Mouse (Mus musculus) liver, embryonic 14.5 days (tissue): Measurements from ENCODE around the gene Pck2. TPM values are rescaled to one million over a fixed set of nuclear protein-coding genes. Genes with fewer than 3 reads are reported as not detected.
A peak's percentile ranks its signal among the peaks of the same experiment; 100 is the strongest.

ENCODE experiments used
- ATAC-seq: fragments of 200-750 bp; cut with Nextera tagmentation; 2 replicates; pipeline ENCODE4 v1.8.0; 2017; ENCODE audit warnings: moderate number of reproducible peaks, mild to moderate bottlenecking, moderate library complexity; ENCODE audit not compliant: insufficient read depth
- DNase-seq, 3 experiments: peaks; one replicate each; pipeline ENCODE4 v3.0.0-alpha.2; 2012 to 2013; ENCODE audit warnings: low read depth in 3 of 3, low spot score in 3 of 3
- H3K27ac ChIP-seq: fragments of 300-500 bp; sonication (generic); 2 replicates; pipeline ENCODE4 v1.5.1; 2014; ENCODE audit warnings: moderate library complexity, mild to moderate bottlenecking, control low read depth, inconsistent platforms
- H3K27me3 ChIP-seq: fragments of 300-500 bp; sonication (generic); 2 replicates; pipeline ENCODE4 v1.6.1; 2014; ENCODE audit warnings: mild to moderate bottlenecking, low read length, moderate library complexity; ENCODE audit not compliant: control insufficient read depth, insufficient read depth
- H3K36me3 ChIP-seq: fragments of 300-500 bp; sonication (generic); replicated peaks from 2 replicates; pipeline ENCODE4 v1.6.1; 2014; ENCODE audit warnings: low read depth; ENCODE audit not compliant: control insufficient read depth, insufficient read depth
- H3K4me1 ChIP-seq, 2 experiments: fragments of 200-500 bp in 1 of 2; fragments of 300-500 bp in 1 of 2; sonication (generic) in 1 of 2; replicated peaks; 2 replicates each; pipeline ENCODE4 v1.6.1; 2012 to 2014; ENCODE audit warnings: antibody characterized with exemption in 1 of 2, inconsistent platforms in 1 of 2, low read length in 1 of 2; ENCODE audit not compliant: control insufficient read depth in 2 of 2, insufficient read depth in 2 of 2
- H3K4me2 ChIP-seq: fragments of 300-500 bp; sonication (generic); 2 replicates; pipeline ENCODE4 v1.6.1; 2014; ENCODE audit warnings: low read depth, mild to moderate bottlenecking, control low read depth, moderate library complexity
- H3K4me3 ChIP-seq, 2 experiments: fragments of 200-500 bp in 1 of 2; fragments of 300-500 bp in 1 of 2; sonication (generic) in 1 of 2; 2 replicates each; pipeline ENCODE4 v1.5.1; 2012 to 2014; ENCODE audit warnings: low read depth in 2 of 2, low read length in 2 of 2, mild to moderate bottlenecking in 2 of 2, control low read depth in 1 of 2, inconsistent platforms in 1 of 2, moderate library complexity in 1 of 2; ENCODE audit not compliant: insufficient read depth in 1 of 2
- H3K9ac ChIP-seq: fragments of 300-500 bp; sonication (generic); replicated peaks from 2 replicates; pipeline ENCODE4 v1.6.1; 2014; ENCODE audit warnings: mild to moderate bottlenecking, control low read depth, moderate library complexity
- H3K9me3 ChIP-seq: fragments of 300-500 bp; sonication (generic); 2 replicates; pipeline ENCODE4 v1.6.1; 2016; ENCODE audit warnings: low read length, mixed read lengths; ENCODE audit not compliant: control insufficient read depth
- CTCF ChIP-seq: IDR thresholded peaks from 2 replicates; pipeline ENCODE4 v1.5.1; 2016; ENCODE audit warnings: antibody characterized with exemption, low read depth, control low read depth
- EP300 ChIP-seq: IDR thresholded peaks from 2 replicates; pipeline ENCODE4 v1.6.1; 2016; ENCODE audit warnings: antibody characterized with exemption, low read depth
- WGBS: fragments of 180-500 bp; shearing (Covaris S2); extraction: QIAGEN DNeasy Blood & Tissue Kit; methylation state at CpG from one replicate; pipeline ENCODE4 v1.1.7; 2014; ENCODE audit not compliant: insufficient replicate concordance; 5-methylcytosine and 5-hydroxymethylcytosine counted together
- polyA plus RNA-seq, 2 experiments: library from polyadenylated mRNA; depleted of rRNA in 1 of 2; stranded (reverse) in 1 of 2; unstranded in 1 of 2; fragments of >200 nt; fragmentation: Nextera tagmentation in 1 of 2; extraction: Ambion mirVana in 1 of 2; gene quantifications; 2 replicates each; pipeline versions ENCODE4 v1.2.1 to v1.2.3; 2012 to 2014

Pck2 gene
- polyA plus RNA-seq, 2 experiments: 15.6 to 21.9 TPM

GRCm38 (mm10) chr14:55526674-55527073 is 13.4 kb upstream of the Pck2 start:
- peaks cover 26% of the 10 kb centered on the region for H3K27me3 ChIP-seq
- no peak for ATAC-seq
- no peak for DNase-seq
- H3K4me3 ChIP-seq: no peak overlapping the region
- no peaks in the 10 kb centered on the region for H3K9me3 ChIP-seq
- H3K4me2 ChIP-seq: no peak overlapping the region
- 50% methylated on average over 2 of the region's 2 CpGs for WGBS
- no peak overlapping the region for H3K9ac ChIP-seq
- no peaks in the 10 kb centered on the region for H3K4me1 ChIP-seq
- no peaks in the 10 kb centered on the region for H3K36me3 ChIP-seq
- TF ChIP-seq CTCF (no peak), EP300 (no peak)
- H3K27ac ChIP-seq: no peak overlapping the region

GRCm38 (mm10) chr14:55527940-55528339 is 12.1 kb upstream of the Pck2 start:
- no peak for ATAC-seq
- Histone ChIP-seq H3K9me3 (no peaks in the 10 kb centered on the region), H3K4me2 (no peak overlapping the region), H3K27ac (no peak overlapping the region), H3K36me3 (no peaks in the 10 kb centered on the region), H3K4me1 (no peaks in the 10 kb centered on the region), H3K27me3 (peaks cover 13% of the 10 kb centered on the region), H3K9ac (no peak overlapping the region), H3K4me3 (no peak overlapping the region)
- WGBS: 10% methylated on average over 3 of the region's 3 CpGs
- no peak for TF ChIP-seq EP300
- TF ChIP-seq CTCF: peak; percentile 70
- DNase-seq: peak in 2 of 3 experiments; percentile 36 to 50

GRCm38 (mm10) chr14:55536116-55536745 is 3.8 kb upstream of the Pck2 start:
- DNase-seq: no peak

GRCm38 (mm10) chr14:55540787-55541321 is 788 bp downstream of the Pck2 start:
- peak overlapping the region; percentile 73 for H3K4me2 ChIP-seq
- no peak; the same call in 1 of the 2 replicates for TF ChIP-seq EP300
- TF ChIP-seq CTCF: no peak
- peaks cover 16% of the 10 kb centered on the region for H3K36me3 ChIP-seq
- peak overlapping the region; percentile 66 to 79 for H3K4me3 ChIP-seq
- peak in 1 of 3 experiments; percentile 49 for DNase-seq
- no peaks in the 10 kb centered on the region for H3K9me3 ChIP-seq
- H3K27ac ChIP-seq: peak overlapping the region; percentile 86
- H3K27me3 ChIP-seq: no peaks in the 10 kb centered on the region
- H3K4me1 ChIP-seq: peaks cover 20 to 30% of the 10 kb centered on the region in 2 experiments
- peak; percentile 35 for ATAC-seq
- WGBS: 1% methylated on average over 10 of the region's 10 CpGs
- H3K9ac ChIP-seq: peak overlapping the region; percentile 88

More at GRCm38 (mm10) chr14:55536116-55536745, 3.8 kb upstream of the Pck2 start:
- no peak overlapping the region for H3K9ac ChIP-seq
- no peak overlapping the region for H3K4me2 ChIP-seq
- H3K36me3 ChIP-seq: no peaks in the 10 kb centered on the region
- ATAC-seq: no peak
- 48% methylated on average over 6 of the region's 6 CpGs for WGBS
- peak; percentile 97 for TF ChIP-seq CTCF
- TF ChIP-seq EP300: no peak
- H3K27me3 ChIP-seq: no peaks in the 10 kb centered on the region
- no peak overlapping the region for H3K27ac ChIP-seq
- no peaks in the 10 kb centered on the region for H3K9me3 ChIP-seq
- H3K4me3 ChIP-seq: no peak overlapping the region
- H3K4me1 ChIP-seq: peaks cover 17 to 22% of the 10 kb centered on the region in 2 experiments

- no peak overlapping the region for H3K9ac ChIP-seq
- no peaks in the 10 kb centered on the region for H3K27me3 ChIP-seq
- 71% methylated on average over 12 of the region's 12 CpGs for WGBS
- H3K36me3 ChIP-seq: peaks cover 16% of the 10 kb centered on the region
- no peaks in the 10 kb centered on the region for H3K9me3 ChIP-seq
- H3K4me2 ChIP-seq: peak overlapping the region; percentile 73
- ATAC-seq (no peak), DNase-seq (no peak)
- H3K27ac ChIP-seq: no peak overlapping the region
- TF ChIP-seq EP300 (0 out of 2 replicates have a peak, but pooled peaks have one; percentile 28), CTCF (peak; percentile 36; the same call in 1 of the 2 replicates)
- peaks cover 16 to 26% of the 10 kb centered on the region in 2 experiments for H3K4me1 ChIP-seq
- 0 out of 4 replicates have a peak overlapping the region, but pooled peaks of 1 of the 2 experiments have one; percentile 12 for H3K4me3 ChIP-seq
Measured at GRCm38 (mm10) chr14:55542268-55542667, 2.2 kb downstream of the Pck2 start.
